Mouse (Mus musculus): ENCODE results near the gene Epb41l1. TPM values are rescaled to one million over a fixed set of nuclear protein-coding genes. Genes with fewer than 3 reads are reported as not detected.
A peak's percentile ranks its signal among the peaks of the same experiment; 100 is the strongest.

Gene Epb41l1
- polyA plus RNA-seq, 1 experiment from 2014 or later = 18.5 TPM

GRCm38 (mm10) chr2:156482299-156482698 is 61.6 kb downstream of the Epb41l1 start:
- no peak overlapping the region for H3K27ac ChIP-seq (ENCODE audit: low read length)
- H3K4me3 ChIP-seq (ENCODE audit: low read depth, low read length) = no peak overlapping the region
- no peak for ATAC-seq
- 35% methylated on average over 13 of the region's 13 CpGs for WGBS
- H3K36me3 ChIP-seq (ENCODE audit: control insufficient read depth, insufficient read depth, low read length) = no peaks in the 10 kb centered on the region
- no peaks in the 10 kb centered on the region for H3K9me3 ChIP-seq (replicated peaks; ENCODE audit: control insufficient read depth, low read length, poor library complexity, severe bottlenecking)
- no peak overlapping the region for H3K9ac ChIP-seq (ENCODE audit: low read depth, low read length)
- no peak overlapping the region for H3K4me2 ChIP-seq (ENCODE audit: low read length)
- H3K27me3 ChIP-seq (ENCODE audit: control insufficient read depth, insufficient read depth, low read depth, low read length) = no peaks in the 10 kb centered on the region
- H3K4me1 ChIP-seq (ENCODE audit: control insufficient read depth, insufficient read depth, low read length) = no peaks in the 10 kb centered on the region

GRCm38 (mm10) chr2:156482764-156483163 is 62.1 kb downstream of the Epb41l1 start:
- no peaks in the 10 kb centered on the region for H3K27me3 ChIP-seq (ENCODE audit: control insufficient read depth, insufficient read depth, low read depth, low read length)
- no peaks in the 10 kb centered on the region for H3K4me1 ChIP-seq (ENCODE audit: control insufficient read depth, insufficient read depth, low read length)
- no peak overlapping the region for H3K27ac ChIP-seq (ENCODE audit: low read length)
- no peaks in the 10 kb centered on the region for H3K36me3 ChIP-seq (ENCODE audit: control insufficient read depth, insufficient read depth, low read length)
- 84% methylated on average over 3 of the region's 3 CpGs for WGBS
- no peak overlapping the region for H3K4me2 ChIP-seq (ENCODE audit: low read length)
- ATAC-seq = no peak
- H3K9ac ChIP-seq (ENCODE audit: low read depth, low read length) = no peak overlapping the region
- no peak overlapping the region for H3K4me3 ChIP-seq (ENCODE audit: low read depth, low read length)
- no peaks in the 10 kb centered on the region for H3K9me3 ChIP-seq (replicated peaks; ENCODE audit: control insufficient read depth, low read length, poor library complexity, severe bottlenecking)

GRCm38 (mm10) chr2:156483204-156483603 is 62.5 kb downstream of the Epb41l1 start:
- 84% methylated on average over 7 of the region's 7 CpGs for WGBS

GRCm38 (mm10) chr2:156486086-156486751 is 65.5 kb downstream of the Epb41l1 start:
- peaks cover 13% of the 10 kb centered on the region for H3K4me1 ChIP-seq (ENCODE audit: control insufficient read depth, insufficient read depth, low read length)
- H3K9me3 ChIP-seq (replicated peaks; ENCODE audit: control insufficient read depth, low read length, poor library complexity, severe bottlenecking) = no peaks in the 10 kb centered on the region
- no peaks in the 10 kb centered on the region for H3K36me3 ChIP-seq (ENCODE audit: control insufficient read depth, insufficient read depth, low read length)
- no peak overlapping the region for H3K9ac ChIP-seq (ENCODE audit: low read depth, low read length)
- H3K4me3 ChIP-seq (ENCODE audit: low read depth, low read length) = no peak overlapping the region
- H3K27ac ChIP-seq (ENCODE audit: low read length) = no peak overlapping the region
- ATAC-seq = no peak
- WGBS = 95% methylated on average over 12 of the region's 12 CpGs
- H3K4me2 ChIP-seq (ENCODE audit: low read length) = no peak overlapping the region
- H3K27me3 ChIP-seq (ENCODE audit: control insufficient read depth, insufficient read depth, low read depth, low read length) = no peaks in the 10 kb centered on the region

More at GRCm38 (mm10) chr2:156483204-156483603, 62.5 kb downstream of the Epb41l1 start:
- Histone ChIP-seq H3K9me3 (replicated peaks; ENCODE audit: control insufficient read depth, low read length, poor library complexity, severe bottlenecking) (no peaks in the 10 kb centered on the region), H3K36me3 (ENCODE audit: control insufficient read depth, insufficient read depth, low read length) (no peaks in the 10 kb centered on the region), H3K27ac (ENCODE audit: low read length) (no peak overlapping the region), H3K27me3 (ENCODE audit: control insufficient read depth, insufficient read depth, low read depth, low read length) (no peaks in the 10 kb centered on the region), H3K4me1 (ENCODE audit: control insufficient read depth, insufficient read depth, low read length) (no peaks in the 10 kb centered on the region), H3K9ac (ENCODE audit: low read depth, low read length) (no peak overlapping the region), H3K4me3 (ENCODE audit: low read depth, low read length) (no peak overlapping the region), H3K4me2 (ENCODE audit: low read length) (no peak overlapping the region)
- ATAC-seq = peak; percentile 62; the same call in 1 of the 2 replicates

- WGBS = 56% methylated on average over 10 of the region's 10 CpGs
- ATAC-seq = no peak
- Histone ChIP-seq H3K27me3 (ENCODE audit: control insufficient read depth, insufficient read depth, low read depth, low read length) (no peaks in the 10 kb centered on the region), H3K36me3 (ENCODE audit: control insufficient read depth, insufficient read depth, low read length) (no peaks in the 10 kb centered on the region), H3K9ac (ENCODE audit: low read depth, low read length) (no peak overlapping the region), H3K4me3 (ENCODE audit: low read depth, low read length) (no peak overlapping the region), H3K4me1 (ENCODE audit: control insufficient read depth, insufficient read depth, low read length) (peaks cover 13% of the 10 kb centered on the region), H3K9me3 (replicated peaks; ENCODE audit: control insufficient read depth, low read length, poor library complexity, severe bottlenecking) (no peaks in the 10 kb centered on the region), H3K27ac (ENCODE audit: low read length) (no peak overlapping the region), H3K4me2 (ENCODE audit: low read length) (no peak overlapping the region)
Observed at GRCm38 (mm10) chr2:156487589-156488160, 67.0 kb downstream of the Epb41l1 start.

- WGBS = 60% methylated on average over 8 of the region's 8 CpGs
- Histone ChIP-seq H3K4me3 (ENCODE audit: low read depth, low read length) (no peak overlapping the region), H3K36me3 (ENCODE audit: control insufficient read depth, insufficient read depth, low read length) (no peaks in the 10 kb centered on the region), H3K4me2 (ENCODE audit: low read length) (no peak overlapping the region), H3K9me3 (replicated peaks; ENCODE audit: control insufficient read depth, low read length, poor library complexity, severe bottlenecking) (no peaks in the 10 kb centered on the region), H3K9ac (ENCODE audit: low read depth, low read length) (no peak overlapping the region), H3K4me1 (ENCODE audit: control insufficient read depth, insufficient read depth, low read length) (peaks cover 18% of the 10 kb centered on the region), H3K27me3 (ENCODE audit: control insufficient read depth, insufficient read depth, low read depth, low read length) (no peaks in the 10 kb centered on the region), H3K27ac (ENCODE audit: low read length) (no peak overlapping the region)
- no peak for ATAC-seq
Observed at GRCm38 (mm10) chr2:156488166-156488814, 67.6 kb downstream of the Epb41l1 start.

- peak overlapping the region; percentile 63 for H3K27ac ChIP-seq (ENCODE audit: low read length)
Observed at GRCm38 (mm10) chr2:156490176-156490575, 69.5 kb downstream of the Epb41l1 start.

GRCm38 (mm10) chr2:156491796-156492195 is 71.1 kb downstream of the Epb41l1 start:
- Histone ChIP-seq H3K4me2 (ENCODE audit: low read length) (no peak overlapping the region), H3K4me3 (ENCODE audit: low read depth, low read length) (no peak overlapping the region), H3K36me3 (ENCODE audit: control insufficient read depth, insufficient read depth, low read length) (peaks cover 18% of the 10 kb centered on the region), H3K9me3 (replicated peaks; ENCODE audit: control insufficient read depth, low read length, poor library complexity, severe bottlenecking) (no peaks in the 10 kb centered on the region), H3K27me3 (ENCODE audit: control insufficient read depth, insufficient read depth, low read depth, low read length) (no peaks in the 10 kb centered on the region), H3K4me1 (ENCODE audit: control insufficient read depth, insufficient read depth, low read length) (peaks cover 25% of the 10 kb centered on the region), H3K9ac (ENCODE audit: low read depth, low read length) (no peak overlapping the region), H3K27ac (ENCODE audit: low read length) (no peak overlapping the region)
- WGBS = 82% methylated on average over 5 of the region's 5 CpGs
- ATAC-seq = no peak

More at GRCm38 (mm10) chr2:156490176-156490575, 69.5 kb downstream of the Epb41l1 start:
- H3K4me1 ChIP-seq (ENCODE audit: control insufficient read depth, insufficient read depth, low read length) = peaks cover 25% of the 10 kb centered on the region
- H3K9ac ChIP-seq (ENCODE audit: low read depth, low read length) = no peak overlapping the region
- H3K27me3 ChIP-seq (ENCODE audit: control insufficient read depth, insufficient read depth, low read depth, low read length) = no peaks in the 10 kb centered on the region
- H3K4me2 ChIP-seq (ENCODE audit: low read length) = peak overlapping the region; percentile 0; the same call in 1 of the 2 replicates
- no peak overlapping the region for H3K4me3 ChIP-seq (ENCODE audit: low read depth, low read length)
- peaks cover 5% of the 10 kb centered on the region for H3K36me3 ChIP-seq (ENCODE audit: control insufficient read depth, insufficient read depth, low read length)
- H3K9me3 ChIP-seq (replicated peaks; ENCODE audit: control insufficient read depth, low read length, poor library complexity, severe bottlenecking) = no peaks in the 10 kb centered on the region
- 61% methylated on average over 11 of the region's 11 CpGs for WGBS
- ATAC-seq = peak; percentile 34

- H3K4me3 ChIP-seq (ENCODE audit: low read depth, low read length) = no peak overlapping the region
- no peak; the same call in 1 of the 2 replicates for ATAC-seq
- H3K36me3 ChIP-seq (ENCODE audit: control insufficient read depth, insufficient read depth, low read length) = peaks cover 23% of the 10 kb centered on the region
- H3K27me3 ChIP-seq (ENCODE audit: control insufficient read depth, insufficient read depth, low read depth, low read length) = no peaks in the 10 kb centered on the region
- H3K9me3 ChIP-seq (replicated peaks; ENCODE audit: control insufficient read depth, low read length, poor library complexity, severe bottlenecking) = no peaks in the 10 kb centered on the region
- no peak overlapping the region for H3K27ac ChIP-seq (ENCODE audit: low read length)
- no peak overlapping the region for H3K4me2 ChIP-seq (ENCODE audit: low read length)
- H3K9ac ChIP-seq (ENCODE audit: low read depth, low read length) = peak overlapping the region; percentile 31; the same call in 1 of the 2 replicates
- peaks cover 28% of the 10 kb centered on the region for H3K4me1 ChIP-seq (ENCODE audit: control insufficient read depth, insufficient read depth, low read length)
- WGBS = 20% methylated on average over 9 of the region's 9 CpGs
Observed at GRCm38 (mm10) chr2:156493766-156494165, 73.1 kb downstream of the Epb41l1 start.

All from midbrain, embryonic 16.5 days (tissue).